Mouse (Mus musculus) induced T-regulatory cell, adult 2 months (primary cell): ENCODE measurements at regions not wholly inside any gene's neighbourhood (a gene's known extent, or its start where the extent isn't known, plus 50 kb on each side); places are given as distances from the start of the nearest gene placed in this dataset.
"Not testable (repeated sequence)": the region's sequence is repeated elsewhere in the genome, so short reads cannot be mapped to it uniquely, and the experiment has no call there.

ENCODE experiments used
- DNase-seq: peaks from one replicate; pipeline ENCODE4 v3.0.0-alpha.2; 2012; ENCODE audit warnings: low read depth

DNA sequence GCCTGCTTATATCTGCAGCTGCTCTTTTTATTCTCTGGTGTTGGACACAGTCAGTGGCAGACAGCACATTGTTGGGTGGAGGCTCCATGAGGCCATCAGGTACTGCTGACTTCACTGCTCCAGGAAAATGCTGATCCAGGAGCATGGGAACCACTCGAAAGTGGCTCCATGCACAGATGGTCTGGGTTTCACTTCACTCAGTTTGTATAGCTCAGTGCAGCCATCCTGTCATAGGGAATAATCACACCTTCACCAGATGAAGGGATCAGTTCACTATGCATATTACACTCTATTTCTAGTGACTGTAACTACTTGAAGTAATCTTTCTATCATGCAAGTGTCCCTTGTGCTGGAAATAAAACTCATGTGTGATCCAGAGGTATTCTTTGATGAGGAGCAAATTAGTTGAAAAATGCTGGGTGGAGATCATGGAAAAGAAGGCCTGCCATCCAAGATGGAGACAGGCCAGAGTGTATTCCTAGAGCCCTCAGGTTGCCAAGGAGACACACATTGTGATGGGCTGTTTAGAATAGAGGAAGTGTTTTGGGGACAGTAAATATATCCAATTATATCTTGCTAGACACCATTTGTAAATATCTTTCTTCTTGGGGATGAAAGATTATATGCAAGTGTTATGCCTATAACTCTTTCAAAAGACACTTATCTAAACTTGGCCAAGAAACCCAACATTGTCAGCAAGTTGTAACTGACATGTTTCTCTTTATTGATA, 103.7 kb upstream of the Arhgap42 start:
- DNase-seq: no peak

DNA sequence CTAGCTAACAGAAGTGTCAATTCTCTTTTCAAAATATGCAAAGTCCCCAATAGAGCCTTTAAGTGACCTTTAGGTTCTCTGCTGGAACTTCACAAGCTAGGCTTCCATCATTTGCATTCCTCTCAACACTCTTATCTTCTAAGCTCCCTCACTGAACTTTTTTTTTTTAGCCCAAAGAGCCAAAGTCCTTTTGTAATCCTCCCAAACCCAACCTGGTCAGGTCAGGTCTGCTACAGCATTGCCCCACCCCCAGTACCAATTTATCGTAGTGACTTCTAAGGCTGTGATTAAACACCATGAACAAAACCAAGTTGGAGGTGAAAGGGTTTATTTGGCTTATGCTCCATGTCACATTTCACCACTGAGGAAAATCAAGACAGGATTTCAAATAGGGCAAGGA, 79.7 kb upstream of the Arhgap42 start:
- DNase-seq: no peak

DNA sequence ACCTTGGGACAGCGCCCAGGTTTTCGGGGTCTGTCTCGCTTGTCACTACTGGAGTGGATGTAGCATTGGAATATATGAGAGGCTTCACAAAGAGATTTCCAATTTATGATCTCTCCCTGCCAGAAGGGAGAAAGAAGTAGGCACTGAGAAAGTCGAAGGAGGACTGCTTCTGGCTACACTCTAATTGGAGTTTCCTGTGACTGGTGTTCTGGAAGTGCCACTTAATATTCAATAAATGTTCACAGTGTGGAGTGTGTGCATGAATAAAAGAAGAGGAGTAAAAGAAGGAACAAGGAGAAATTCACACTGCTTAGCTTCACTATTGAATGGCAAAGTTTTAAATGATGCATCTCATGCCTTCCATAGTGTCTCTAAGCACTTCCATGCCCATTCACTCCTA, 77.1 kb upstream of the Arhgap42 start:
- DNase-seq: no peak

DNA sequence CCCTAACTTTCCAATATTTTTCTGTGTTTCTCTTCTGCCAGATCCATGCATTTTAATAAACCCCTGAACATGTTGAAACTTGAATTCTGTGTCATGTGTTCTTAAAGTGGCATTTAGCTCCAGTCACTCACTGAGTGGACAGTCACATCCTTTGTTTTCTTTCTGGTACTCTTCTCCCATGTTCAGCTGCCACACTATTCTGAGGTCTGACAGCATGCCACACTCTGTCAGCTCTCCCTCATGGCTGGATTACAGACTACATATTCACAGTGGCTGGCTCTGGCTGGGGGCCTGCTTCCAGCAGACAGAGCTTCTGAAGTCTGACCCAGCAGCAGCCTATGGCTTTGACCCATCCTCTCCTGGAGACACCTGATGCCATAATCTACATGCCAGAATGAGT, 73.4 kb upstream of the Arhgap42 start:
- DNase-seq: no peak

- DNase-seq: no peak
Observed at GRCm38 (mm10) chr9:9311627-9312265, 72.8 kb upstream of the Arhgap42 start.

- DNase-seq: not testable (repeated sequence)
Observed at GRCm38 (mm10) chr9:9311040-9311583, 72.2 kb upstream of the Arhgap42 start.

DNA sequence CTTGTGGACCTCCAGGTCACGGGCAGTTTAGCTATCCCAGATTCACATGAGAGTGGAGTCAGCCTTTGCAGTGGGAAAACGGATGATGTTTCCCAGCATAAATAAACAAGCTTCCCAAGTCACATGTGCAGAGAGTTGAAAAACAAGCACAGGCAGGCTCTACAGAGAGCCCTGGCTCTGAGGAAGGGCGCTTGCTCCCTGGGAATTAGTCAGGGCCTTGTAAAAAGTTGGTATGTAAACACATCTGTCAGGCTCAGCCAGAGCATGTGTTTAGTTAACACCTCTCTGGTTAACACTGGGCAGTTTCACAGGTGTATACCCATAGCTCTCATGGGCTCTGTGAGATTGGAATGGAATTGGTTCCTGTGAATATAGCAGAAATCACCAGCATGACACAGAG, 51.9 kb upstream of the Arhgap42 start:
- no peak for DNase-seq

- no peak for DNase-seq
Observed at GRCm38 (mm10) chr9:9289570-9289969, 50.7 kb upstream of the Arhgap42 start.
